Comparison of ENCODE assay signal across 8 mouse cellular contexts in genomic region chr15:99222794-99223584, GRCm38 (mm10). TPM values are rescaled to one million over a fixed set of nuclear protein-coding genes. Genes with fewer than 3 reads are reported as not detected.
DNase-seq lines count a peak whose midpoint lies in the region; ATAC-seq lines count a peak whose summit lies in the region.

No protein-coding gene starts in this region.

- H3K27ac ChIP-seq in kidney, embryonic 16.5 days (ENCODE audit: low read length): no peak overlapping the region
- H3K27ac ChIP-seq in embryonic facial prominence, embryonic 11.5 days (replicated peaks; ENCODE audit: low read depth, low read length): no peak overlapping the region
- H3K27ac ChIP-seq in intestine, embryonic 14.5 days (ENCODE audit: low read depth): no peak overlapping the region

- H3K36me3 ChIP-seq in kidney, embryonic 16.5 days (ENCODE audit: insufficient read depth, low read length): no peaks in the 10 kb centered on the region
- H3K36me3 ChIP-seq in embryonic facial prominence, embryonic 11.5 days (replicated peaks; ENCODE audit: control insufficient read depth, insufficient read depth, low read depth, low read length): no peaks in the 10 kb centered on the region
- no peaks in the 10 kb centered on the region for H3K36me3 ChIP-seq in intestine, embryonic 14.5 days (ENCODE audit: control insufficient read depth, insufficient read depth, low read length)

- H3K9me3 ChIP-seq in kidney, embryonic 16.5 days (ENCODE audit: low read length): no peaks in the 10 kb centered on the region
- H3K9me3 ChIP-seq in embryonic facial prominence, embryonic 11.5 days (replicated peaks; ENCODE audit: control insufficient read depth, low read length): no peaks in the 10 kb centered on the region
- H3K9me3 ChIP-seq in intestine, embryonic 14.5 days (ENCODE audit: control insufficient read depth, low read length): no peaks in the 10 kb centered on the region

- H3K9ac ChIP-seq in kidney, embryonic 16.5 days (replicated peaks; ENCODE audit: low read length): peak overlapping the region; percentile 59; the same call in 1 of the 2 replicates
- no peak overlapping the region; the same call in 1 of the 2 replicates for H3K9ac ChIP-seq in embryonic facial prominence, embryonic 11.5 days (replicated peaks; ENCODE audit: low read length)
- no peak overlapping the region for H3K9ac ChIP-seq in intestine, embryonic 14.5 days (ENCODE audit: low read length)

- peaks cover 82% of the 10 kb centered on the region for H3K27me3 ChIP-seq in kidney, embryonic 16.5 days (ENCODE audit: insufficient read depth, low read length)
- H3K27me3 ChIP-seq in embryonic facial prominence, embryonic 11.5 days (ENCODE audit: control insufficient read depth, insufficient read depth, low read length): peaks cover 56% of the 10 kb centered on the region
- H3K27me3 ChIP-seq in intestine, embryonic 14.5 days (replicated peaks; ENCODE audit: control insufficient read depth, insufficient read depth, low read length): peaks cover 85% of the 10 kb centered on the region

- H3K4me1 ChIP-seq in kidney, embryonic 16.5 days (ENCODE audit: insufficient read depth, low read length): peaks cover 36% of the 10 kb centered on the region
- peaks cover 14% of the 10 kb centered on the region for H3K4me1 ChIP-seq in embryonic facial prominence, embryonic 11.5 days (ENCODE audit: control insufficient read depth, insufficient read depth, low read length)
- peaks cover 19% of the 10 kb centered on the region for H3K4me1 ChIP-seq in intestine, embryonic 14.5 days (replicated peaks; ENCODE audit: control insufficient read depth, insufficient read depth, low read length)

- WGBS in kidney, embryonic 16.5 days: 7% methylated on average over 18 of the region's 18 CpGs
- WGBS in embryonic facial prominence, embryonic 11.5 days: 6% methylated on average over 18 of the region's 18 CpGs
- 7% methylated on average over 18 of the region's 18 CpGs for WGBS in intestine, embryonic 14.5 days

- peak overlapping the region; percentile 68 for H3K4me2 ChIP-seq in kidney, embryonic 16.5 days (replicated peaks; ENCODE audit: low read depth, low read length)
- peak overlapping the region; percentile 68 for H3K4me2 ChIP-seq in embryonic facial prominence, embryonic 11.5 days (ENCODE audit: low read depth, low read length)
- peak overlapping the region; percentile 65 for H3K4me2 ChIP-seq in intestine, embryonic 14.5 days (ENCODE audit: low read length)

- no peak for DNase-seq in kidney, postnatal 14 days
- DNase-seq in embryonic facial prominence, embryonic 11.5 days (ENCODE audit: low spot score): no peak
- peak; percentile 75 for DNase-seq in intestine, embryonic 14.5 days (ENCODE audit: low spot score)
- DNase-seq in neural tube, embryonic 10.5 days (ENCODE audit: extremely low spot score, low spot score): peak; percentile 38
- no peak for DNase-seq in urinary bladder, adult 2 months (ENCODE audit: low spot score)
- DNase-seq in urinary bladder, adult 18-20 months (ENCODE audit: low spot score in 2 of 2): no peak

- H3K4me3 ChIP-seq in kidney, embryonic 16.5 days (ENCODE audit: low read length): peak overlapping the region; percentile 54
- H3K4me3 ChIP-seq in embryonic facial prominence, embryonic 11.5 days (ENCODE audit: low read depth, low read length): peak overlapping the region; percentile 31
- peak overlapping the region; percentile 45 for H3K4me3 ChIP-seq in intestine, embryonic 14.5 days (ENCODE audit: low read depth, low read length)

- ATAC-seq in kidney, embryonic 16.5 days (ENCODE audit: low FRiP score, low TSS enrichment): no peak
- no peak for ATAC-seq in embryonic facial prominence, embryonic 11.5 days (replicated peaks; ENCODE audit: insufficient number of reproducible peaks, low FRiP score, low TSS enrichment, low read depth)
- no peak for ATAC-seq in intestine, embryonic 14.5 days (replicated peaks; ENCODE audit: low FRiP score, low TSS enrichment, low read depth)
- ATAC-seq in frontal cortex, adult (ENCODE audit: low TSS enrichment): no peak

RNA-seq across cellular contexts. Expression of gene Kcnh3, which starts 1.7 kb away (rescaled TPM):
- polyA plus RNA-seq in kidney, embryonic 16.5 days (2015; fragmentation: Nextera tagmentation; extraction: Ambion mirVana): 0.56 and 0.77 TPM in 2 replicates
- polyA plus RNA-seq in embryonic facial prominence, embryonic 11.5 days (2014; fragmentation: Nextera tagmentation; extraction: Ambion mirVana): 0.18 and 0.25 TPM in 2 replicates
- 0.39 and 0.51 TPM in 2 replicates for polyA plus RNA-seq in intestine, embryonic 14.5 days (2014; fragmentation: Nextera tagmentation; extraction: Ambion mirVana)
- 0.30 and 0.32 TPM in 2 replicates for polyA plus RNA-seq in urinary bladder, adult 2 months (2012; rRNA removed)

RNA-seq across cellular contexts. Expression of gene Mcrs1, which starts 28.8 kb away (rescaled TPM):
- 177 and 181 TPM in 2 replicates for polyA plus RNA-seq in kidney, embryonic 16.5 days (2015; fragmentation: Nextera tagmentation; extraction: Ambion mirVana)
- polyA plus RNA-seq in embryonic facial prominence, embryonic 11.5 days (2014; fragmentation: Nextera tagmentation; extraction: Ambion mirVana): 161 and 172 TPM in 2 replicates
- 146 and 154 TPM in 2 replicates for polyA plus RNA-seq in intestine, embryonic 14.5 days (2014; fragmentation: Nextera tagmentation; extraction: Ambion mirVana)
- 43.9 and 48.9 TPM in 2 replicates for polyA plus RNA-seq in urinary bladder, adult 2 months (2012; rRNA removed)

Comparison
In these comparisons a context has a peak if more than half of its experiments do, and no peak if none do; other contexts are left out.
1. DNase-seq: peak in intestine, embryonic 14.5 days (single experiment) and neural tube, embryonic 10.5 days (single experiment); none in kidney, postnatal 14 days (single experiment), embryonic facial prominence, embryonic 11.5 days (single experiment), urinary bladder, adult 2 months (single experiment) and urinary bladder, adult 18-20 months (0 of 2).
2. Peak in every context shown above with its lines, with median percentiles within 50 percentile points of each other: H3K4me2 ChIP-seq and H3K4me3 ChIP-seq.